Mouse (Mus musculus) thymus, adult 2 months (tissue): Measurements from ENCODE around the gene Pml.

ENCODE experiments used
- CTCF ChIP-seq: fragments of 200-500 bp; IDR thresholded peaks from 2 replicates; pipeline ENCODE4 v1.5.1; 2012; ENCODE audit warnings: mild to moderate bottlenecking, control low read depth, low read length, moderate library complexity, borderline replicate concordance; ENCODE audit not compliant: control insufficient read depth, poor library complexity, insufficient read depth; ENCODE audit errors: extremely low read depth
- POLR2A ChIP-seq: fragments of 200-500 bp; IDR thresholded peaks from 2 replicates; pipeline ENCODE4 v1.6.1; 2012; ENCODE audit warnings: mild to moderate bottlenecking, low read length, control low read depth, moderate library complexity; ENCODE audit not compliant: control insufficient read depth, poor library complexity, insufficient read depth; ENCODE audit errors: extremely low read depth

GRCm38 (mm10) chr9:58255105-58255504 is 5.5 kb upstream of the Pml start:
- TF ChIP-seq CTCF (no peak), POLR2A (no peak)
